Mouse (Mus musculus) CH12.LX (cell line): Measurements from ENCODE around the gene Arhgef2.

Experiments
- CTCF ChIP-seq, 2 experiments: IDR thresholded peaks in 1 of 2; conservative IDR thresholded peaks in 1 of 2; 2 replicates each; pipeline ENCODE4 v1.5.1; 2011 to 2012; ENCODE audit warnings: low read depth in 2 of 2, low read length in 2 of 2, improper control_type of control experiment in 1 of 2, inconsistent platforms in 1 of 2, mild to moderate bottlenecking in 1 of 2, moderate library complexity in 1 of 2
- MAX ChIP-seq: IDR thresholded peaks from 2 replicates; pipeline ENCODE4 v1.6.1; 2011; ENCODE audit warnings: low read length, improper control_type of control experiment
- POLR2A ChIP-seq: IDR thresholded peaks from 2 replicates; pipeline ENCODE4 v1.6.1; 2011; ENCODE audit warnings: low read depth, mild to moderate bottlenecking, improper control_type of control experiment, low read length

DNA sequence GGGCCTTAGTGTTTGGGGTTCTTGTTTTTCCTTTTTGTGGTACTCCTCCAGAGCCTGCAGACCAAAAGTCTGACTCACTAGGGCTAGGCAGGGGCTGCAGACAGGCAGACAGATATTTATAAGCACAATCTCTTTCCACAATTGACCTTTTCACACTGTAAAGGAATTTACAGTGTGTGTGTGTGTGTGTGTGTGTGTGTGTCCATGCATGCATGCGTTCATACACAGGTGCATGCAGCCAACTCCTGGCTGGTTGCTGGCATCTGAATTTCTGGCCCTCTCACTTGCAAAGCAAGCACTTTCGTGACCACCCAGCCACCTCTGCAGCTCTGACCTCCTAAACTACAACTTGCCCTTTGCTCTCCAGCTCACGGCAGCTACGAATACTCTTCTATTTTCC lies 3.3 kb downstream of the Arhgef2 start:
- TF ChIP-seq CTCF (conservative IDR thresholded peaks at IDR 0.05 in 1 of 2, IDR thresholded peaks at IDR 0.05 in 1 of 2; ENCODE audit: low read depth in 2 of 2, low read length in 2 of 2) (no peak), POLR2A (no peak), MAX (no peak)
